ENCODE assay signal across 12 mouse cellular contexts in the genomic region with DNA sequence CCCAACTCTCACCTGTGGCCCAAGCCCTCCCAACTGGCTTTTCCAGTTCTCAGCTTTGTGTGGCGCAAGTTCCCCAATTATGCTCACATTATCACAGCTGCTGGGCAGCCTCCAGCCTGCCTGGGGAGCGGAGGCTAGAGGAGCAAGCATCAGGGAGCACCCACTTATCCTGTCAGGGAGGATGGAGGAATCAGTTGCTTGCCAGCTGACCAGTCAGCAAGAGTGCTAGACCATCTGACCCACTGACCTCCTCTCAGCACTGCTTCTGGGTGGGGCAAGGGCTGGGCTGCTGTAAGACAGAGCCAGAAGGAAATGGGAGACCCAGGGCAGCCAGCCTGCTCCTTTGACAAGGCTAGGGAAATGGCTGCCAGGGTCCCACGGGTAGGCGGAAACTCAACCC. TPM values are rescaled to one million over a fixed set of nuclear protein-coding genes. Genes with fewer than 3 reads are reported as not detected.
A peak's percentile ranks its signal among the peaks of the same experiment; 100 is the strongest.
DNase-seq lines count a peak whose midpoint lies in the region.
"Had no signal": no experiment of that assay in that cellular context is flagged by ENCODE, and none has a peak within 500 bp of the region (broad histone marks: within the 10 kb centered on the region; RNA-seq: fewer than 3 reads in every experiment).

No protein-coding gene starts in this region.

- no peaks in the 10 kb centered on the region for H3K27me3 ChIP-seq in embryonic facial prominence, embryonic 10.5 days (replicated peaks; ENCODE audit: low read depth, poor library complexity, severe bottlenecking)
- H3K27me3 ChIP-seq: heart, embryonic 15.5 days had no signal

- H3K9me3 ChIP-seq in embryonic facial prominence, embryonic 10.5 days: no peaks in the 10 kb centered on the region
- H3K9me3 ChIP-seq: heart, embryonic 15.5 days had no signal

- H3K27ac ChIP-seq in embryonic facial prominence, embryonic 10.5 days (replicated peaks): peak overlapping the region; percentile 59
- H3K27ac ChIP-seq: heart, embryonic 15.5 days had no signal

- peaks cover 19% of the 10 kb centered on the region for H3K36me3 ChIP-seq in embryonic facial prominence, embryonic 10.5 days (replicated peaks)
- H3K36me3 ChIP-seq: heart, embryonic 15.5 days had no signal

- peak; percentile 33 for DNase-seq in gastrocnemius, postnatal 10 days
- no peak for DNase-seq in gastrocnemius, postnatal 25 days
- DNase-seq in lung, adult 18-20 months: peak; percentile 34 to 60
- no peak for DNase-seq in lung, postnatal 36 days
- DNase-seq in embryonic facial prominence, embryonic 10.5 days (ENCODE audit: low spot score): peak; percentile 39
- DNase-seq in lung, postnatal 10 days: peak; percentile 52
- DNase-seq in yolk sac, embryonic 10.5 days (ENCODE audit: low spot score): no peak
- no peak for DNase-seq in kidney, postnatal 14 days
- DNase-seq: adrenal gland, postnatal 25 days; kidney, postnatal 36 days; right cerebral cortex, postnatal 4 days had no signal

- WGBS in embryonic facial prominence, embryonic 10.5 days: 74% methylated on average over 4 of the region's 4 CpGs

- H3K4me1 ChIP-seq in embryonic facial prominence, embryonic 10.5 days: peaks cover 48% of the 10 kb centered on the region

- H3K4me3 ChIP-seq in embryonic facial prominence, embryonic 10.5 days: no peak overlapping the region
- H3K4me3 ChIP-seq: heart, embryonic 15.5 days had no signal

RNA-seq across cellular contexts. Expression of a gene that starts 43.8 kb away (rescaled TPM):
- 1 to 10 TPM; 7.7 to 9.7 TPM for total RNA-seq in gastrocnemius, postnatal 10 days (2021)
- 1 to 10 TPM; 2.1 to 2.6 TPM for total RNA-seq in gastrocnemius, postnatal 25 days (2021)
- polyA plus RNA-seq in embryonic facial prominence, embryonic 10.5 days (2016; fragmentation: Nextera tagmentation; extraction: Ambion mirVana): 5.0 TPM in 2 replicates

Comparison
In these comparisons a context has a peak if more than half of its experiments do, and no peak if none do; other contexts are left out.
1. DNase-seq: peak in gastrocnemius, postnatal 10 days (single experiment), lung, adult 18-20 months (2 of 2), embryonic facial prominence, embryonic 10.5 days (single experiment) and lung, postnatal 10 days (single experiment); none in gastrocnemius, postnatal 25 days (single experiment), lung, postnatal 36 days (single experiment), yolk sac, embryonic 10.5 days (single experiment) and kidney, postnatal 14 days (single experiment).